Mouse (Mus musculus): ENCODE results near the gene Fam43a.

DNA sequence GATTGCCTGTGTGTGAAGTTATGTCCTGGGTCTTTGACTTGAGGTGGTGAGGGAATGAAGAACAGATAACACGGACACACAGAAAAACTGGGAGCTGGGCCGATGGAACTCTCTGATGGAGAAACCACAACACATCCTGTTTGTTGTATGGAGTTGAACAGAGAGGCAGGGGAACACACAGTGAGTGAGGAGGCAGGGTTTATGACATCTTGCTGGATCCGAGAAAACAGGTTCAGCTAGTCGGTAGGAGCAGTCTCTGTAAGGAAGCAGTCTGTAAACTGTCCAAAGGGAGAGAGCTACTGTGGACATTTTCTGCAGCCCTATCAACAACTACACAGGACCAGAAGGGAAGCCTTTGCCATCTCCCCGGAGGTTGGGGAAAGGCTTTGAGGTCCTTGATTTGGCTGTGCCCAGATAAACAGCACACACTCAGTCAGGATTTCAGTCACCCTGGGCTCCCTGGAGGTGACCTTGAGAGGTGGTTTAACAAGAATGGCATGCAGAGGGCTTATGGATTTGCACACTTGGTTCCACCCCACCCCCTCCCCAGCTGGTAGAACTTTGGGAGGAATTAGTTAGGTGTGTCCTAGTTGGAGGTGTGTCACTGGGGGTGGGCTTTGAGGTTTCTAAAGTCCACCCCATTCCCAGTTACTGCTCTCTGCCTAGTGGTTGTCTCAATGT is 40.1 kb upstream of the Fam43a start:
- TF ChIP-seq CTCF (IDR thresholded peaks at IDR 0.05; ENCODE audit: low read depth): no peak
- TF ChIP-seq EP300 (optimal IDR thresholded peaks at IDR 0.05): no peak

Measured in stomach, postnatal 0 days (tissue).